Mouse (Mus musculus) embryo, embryonic 10 days (tissue): ENCODE results near the gene Efnb2.

Source experiments
- DNase-seq: peaks from one replicate; pipeline ENCODE4 v3.0.0-alpha.2; 2015; ENCODE audit warnings: low spot score

Gene Efnb2

DNA sequence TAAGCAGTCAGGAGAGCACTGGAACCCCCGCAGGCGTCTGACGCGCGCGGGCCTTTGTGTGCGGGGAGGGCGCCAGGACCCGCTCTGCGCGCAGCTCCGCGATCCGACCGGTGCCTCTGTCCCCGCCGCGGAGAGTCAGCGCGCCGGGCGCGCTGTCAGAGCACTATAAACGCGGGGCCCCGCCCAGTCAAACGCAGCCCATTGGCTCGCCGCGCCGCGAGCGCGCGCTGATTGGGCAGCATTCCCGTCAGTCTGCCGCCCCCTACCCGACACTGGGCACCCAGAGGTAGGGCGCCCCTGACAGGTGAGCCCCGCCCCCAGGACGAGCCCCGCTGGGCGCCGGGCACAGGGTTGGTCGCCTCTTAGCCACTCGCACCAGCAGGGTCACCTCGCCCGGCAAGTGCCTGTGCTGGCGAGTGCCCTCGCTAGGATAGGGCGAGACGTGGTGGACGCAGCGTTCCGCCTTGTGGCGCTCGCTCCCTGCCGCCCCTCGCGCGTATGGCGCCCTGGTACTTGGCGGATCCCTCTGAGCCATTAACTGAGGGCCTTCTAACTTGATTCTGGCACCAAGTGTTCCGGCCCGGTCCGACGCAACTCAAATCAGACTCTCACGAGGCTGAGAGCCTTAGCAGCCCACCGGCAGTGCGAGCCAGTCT lies at the start of gene Efnb2:
Gene Efnb2 (minus strand): TSS at position 140 of the 656 bp plus-strand sequence.
- peak; percentile 94 for DNase-seq

DNA sequence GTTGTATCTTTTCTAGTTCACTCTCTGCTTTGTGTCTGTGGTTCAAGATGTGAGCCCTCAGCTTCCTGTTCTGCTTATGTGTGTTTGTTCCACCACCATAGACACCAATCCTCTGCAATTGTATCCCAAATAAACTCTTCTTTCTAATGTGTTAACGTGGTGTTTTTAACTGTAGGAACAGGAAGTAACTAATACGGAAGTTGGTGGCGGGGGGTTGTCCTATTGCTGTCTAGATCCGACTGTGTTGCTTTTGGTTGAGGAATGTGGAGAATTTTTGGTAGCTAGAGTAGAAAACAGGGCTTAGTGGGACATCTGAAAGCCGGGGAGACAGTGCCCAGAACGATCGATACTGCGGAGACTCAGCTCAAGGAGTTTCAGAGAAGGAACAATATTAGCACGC lies 43.8 kb upstream of the Efnb2 start:
- no peak for DNase-seq

DNA sequence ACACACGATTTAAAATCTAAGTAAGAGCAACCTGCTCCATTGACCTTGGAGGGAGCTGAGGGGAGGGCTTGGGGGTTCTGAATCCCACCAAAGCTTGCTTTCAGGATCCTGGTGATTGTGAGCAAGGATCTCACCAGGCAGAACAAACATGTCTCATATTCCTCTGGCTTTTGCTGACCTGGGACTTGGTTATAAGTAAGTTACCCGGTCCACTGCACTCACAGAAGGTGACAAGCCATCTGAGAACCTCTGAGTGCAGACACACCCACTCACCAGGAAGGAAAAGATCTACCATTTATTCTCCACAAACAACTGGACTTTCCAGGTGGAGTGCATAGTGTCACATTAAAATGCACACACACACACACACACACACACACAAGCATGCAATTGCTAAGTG lies 42.6 kb upstream of the Efnb2 start:
- DNase-seq = no peak

DNA sequence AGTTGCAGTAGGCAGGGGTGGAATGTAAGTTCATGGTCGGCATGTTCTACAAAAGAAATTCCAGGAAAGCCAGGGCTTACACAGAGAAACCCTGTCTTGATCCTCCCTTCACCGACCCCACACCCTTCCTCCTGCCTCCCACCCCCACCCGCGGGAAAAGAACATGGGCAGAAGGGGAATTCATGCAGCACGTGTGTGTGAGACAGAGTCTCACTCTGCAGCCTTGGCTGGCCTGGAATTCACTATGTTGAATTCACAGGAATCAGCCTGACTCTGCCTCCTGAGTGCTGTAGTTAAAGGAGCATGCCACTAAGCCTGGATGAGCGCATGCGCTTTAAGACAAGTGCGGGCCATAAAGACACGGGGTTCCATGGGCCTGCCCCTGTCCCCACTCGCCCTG lies 39.8 kb upstream of the Efnb2 start:
- no peak for DNase-seq

DNA sequence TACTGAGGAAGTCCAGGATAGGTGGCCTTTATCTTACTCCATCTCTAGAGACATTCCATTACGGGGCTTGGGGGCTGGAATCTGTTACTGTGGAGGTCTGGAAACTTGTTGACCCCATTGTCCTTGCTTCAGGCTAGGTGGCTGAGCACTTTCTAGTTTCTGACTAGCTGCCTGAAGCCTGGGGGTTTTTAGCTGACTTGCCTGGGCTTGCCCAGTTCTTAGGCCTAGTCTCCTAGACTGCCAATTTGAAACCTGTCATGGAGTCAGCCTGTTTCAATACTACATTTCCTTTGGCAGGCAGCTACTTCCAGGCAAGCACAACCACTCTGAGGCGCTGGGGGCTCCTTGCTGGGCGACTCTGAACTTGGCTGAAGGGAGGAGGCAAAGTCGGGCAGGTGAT lies 39.2 kb upstream of the Efnb2 start:
- no peak for DNase-seq

DNA sequence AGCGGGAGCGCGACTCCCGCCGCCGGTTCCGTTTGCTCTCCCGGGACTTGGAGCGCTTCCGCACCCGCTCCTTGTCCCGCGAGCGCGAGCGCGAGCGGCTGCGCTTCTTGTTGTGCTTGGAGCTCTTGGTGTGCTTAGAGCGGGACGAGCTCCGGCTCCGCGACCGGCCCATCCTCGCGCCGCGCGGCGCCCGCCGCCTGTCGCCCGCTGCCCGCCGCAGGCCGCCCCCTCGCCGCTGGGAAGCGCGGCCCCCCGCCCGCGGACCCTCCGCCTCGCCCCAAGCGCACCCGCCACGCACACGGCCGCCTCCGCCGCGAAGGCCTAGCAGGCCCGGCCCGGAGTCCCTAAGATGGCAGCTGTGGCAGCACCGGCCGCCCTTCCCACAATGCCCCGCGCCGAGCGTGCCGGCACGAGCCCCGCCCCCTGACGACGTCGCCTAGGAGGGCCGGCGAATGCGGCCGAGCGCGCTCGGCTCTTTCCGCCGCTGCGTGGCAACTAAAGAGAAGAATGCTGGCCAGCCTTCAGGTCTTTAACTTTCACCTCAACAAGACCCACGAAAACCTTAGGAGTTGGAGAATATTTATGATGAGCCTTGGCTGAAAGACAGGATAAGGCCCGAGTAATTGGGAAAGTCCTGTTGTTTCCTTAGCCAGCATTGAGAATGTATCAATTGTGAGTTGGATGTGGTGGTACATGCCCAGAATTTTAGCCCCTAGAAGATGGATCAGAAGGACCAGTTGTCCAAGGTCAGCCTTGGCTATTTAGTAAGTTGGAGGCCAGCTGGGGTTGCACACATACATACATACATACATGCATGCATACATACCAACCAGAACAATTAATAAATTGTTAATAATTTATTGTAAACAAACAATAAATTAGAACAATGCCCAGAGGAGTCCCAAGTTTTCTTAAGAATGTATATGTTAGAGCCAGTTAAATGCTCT lies 29.4 kb upstream of the Efnb2 start, which contains the start of gene Arglu1:
Gene Arglu1 (minus strand): TSS at position 376 of the 947 bp plus-strand sequence.
- peak; percentile 97 for DNase-seq

DNA sequence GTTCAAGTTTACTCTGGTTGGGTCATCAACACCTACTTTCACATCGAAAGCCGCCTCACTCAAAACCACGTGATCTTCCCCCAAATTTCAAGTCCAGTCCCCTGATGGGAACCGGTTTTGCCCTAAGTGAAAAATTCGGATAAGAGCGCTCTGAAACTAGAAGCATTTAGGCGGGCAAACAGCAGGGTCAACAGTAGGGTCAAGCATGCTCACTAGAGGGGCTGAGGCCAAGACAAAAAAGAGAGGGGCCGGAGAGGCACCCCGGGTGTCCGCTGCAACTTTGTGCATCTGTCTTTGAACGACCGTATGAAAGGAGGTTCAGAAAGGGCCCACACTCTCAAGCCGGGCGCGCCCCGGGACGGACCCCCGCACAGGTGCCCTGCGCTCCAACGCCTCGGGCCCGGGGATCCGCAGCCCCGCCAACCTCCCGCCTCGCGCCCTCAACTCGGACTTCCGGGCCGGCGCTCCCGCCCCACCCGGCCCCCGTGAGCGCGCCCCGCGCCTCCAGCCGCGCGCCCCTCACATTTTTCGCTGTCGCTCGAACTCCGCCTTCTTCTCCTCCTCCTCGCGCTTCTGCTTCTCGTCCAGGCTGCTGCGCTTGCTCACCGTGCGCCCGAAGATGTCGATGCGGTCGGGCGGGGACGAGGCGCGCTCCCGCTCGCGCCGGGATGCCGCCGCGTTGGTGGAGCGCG lies 28.6 kb upstream of the Efnb2 start:
- peak; percentile 70 for DNase-seq

DNA sequence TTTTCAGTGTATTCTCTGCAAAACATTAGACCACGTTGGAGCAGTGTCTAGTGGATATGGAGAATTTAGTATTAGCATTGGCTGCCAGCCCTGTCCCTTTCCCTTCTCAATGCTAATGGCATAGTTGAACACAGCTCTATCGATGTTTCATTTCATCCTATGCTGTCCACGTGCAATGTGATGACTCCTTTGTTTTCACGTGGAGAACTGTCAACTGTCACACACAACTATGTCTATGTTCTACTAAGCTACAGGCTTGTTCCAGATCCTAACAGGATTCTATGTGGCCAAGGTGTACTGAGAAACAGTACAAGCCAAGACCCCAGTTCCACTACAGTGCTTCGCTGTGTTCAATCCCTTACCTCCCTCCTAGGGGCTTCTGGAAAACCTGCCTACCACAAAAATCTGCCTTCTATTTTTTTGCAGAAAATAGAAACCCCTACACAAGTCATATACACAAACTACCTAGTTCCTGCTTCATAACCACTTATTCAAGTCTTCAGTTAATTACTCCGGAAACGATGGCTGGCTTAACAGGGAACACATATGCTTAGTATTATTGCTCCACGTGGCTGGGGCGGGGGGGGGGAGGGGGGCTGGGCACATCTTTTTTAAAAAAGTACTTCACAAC lies 27.9 kb upstream of the Efnb2 start:
- DNase-seq = no peak

DNA sequence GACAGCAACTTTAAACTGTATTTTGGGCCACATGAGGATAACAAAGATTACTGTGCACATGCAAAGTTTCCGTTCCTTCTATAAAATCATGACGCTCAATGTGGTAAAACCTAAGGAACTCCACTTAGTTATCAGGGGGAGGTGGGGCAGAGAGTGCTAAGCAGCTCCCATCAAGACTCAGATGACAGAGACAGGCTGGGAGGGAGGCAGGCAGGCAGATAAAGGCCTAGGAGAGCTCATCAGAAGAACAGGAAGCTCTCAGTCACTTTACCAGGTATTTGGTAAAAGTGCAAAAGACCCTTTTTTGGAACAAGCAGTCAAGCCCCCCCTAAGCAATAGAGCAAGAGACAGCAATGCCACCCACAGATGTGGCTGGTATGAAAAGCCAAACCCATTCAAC lies 24.5 kb upstream of the Efnb2 start:
- DNase-seq = no peak

DNA sequence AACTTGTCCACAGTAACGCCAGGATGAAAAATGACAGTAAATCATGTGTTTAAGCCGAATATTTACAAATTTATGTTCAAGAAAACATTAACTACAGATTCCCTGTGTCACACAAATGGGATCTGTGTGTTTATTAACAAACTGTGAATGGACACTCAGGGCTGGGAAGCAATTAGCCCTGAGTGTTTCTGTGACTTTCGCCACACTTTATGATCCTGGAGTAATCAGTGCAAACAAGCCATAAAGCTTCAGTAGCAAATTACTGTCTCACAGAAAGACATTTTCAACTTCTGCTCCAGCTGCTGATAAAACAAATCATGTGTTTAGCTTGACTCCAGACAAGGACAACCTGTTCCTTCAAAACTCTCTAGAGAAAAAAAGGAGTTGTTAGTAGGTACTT lies 21.7 kb upstream of the Efnb2 start:
- no peak for DNase-seq

DNA sequence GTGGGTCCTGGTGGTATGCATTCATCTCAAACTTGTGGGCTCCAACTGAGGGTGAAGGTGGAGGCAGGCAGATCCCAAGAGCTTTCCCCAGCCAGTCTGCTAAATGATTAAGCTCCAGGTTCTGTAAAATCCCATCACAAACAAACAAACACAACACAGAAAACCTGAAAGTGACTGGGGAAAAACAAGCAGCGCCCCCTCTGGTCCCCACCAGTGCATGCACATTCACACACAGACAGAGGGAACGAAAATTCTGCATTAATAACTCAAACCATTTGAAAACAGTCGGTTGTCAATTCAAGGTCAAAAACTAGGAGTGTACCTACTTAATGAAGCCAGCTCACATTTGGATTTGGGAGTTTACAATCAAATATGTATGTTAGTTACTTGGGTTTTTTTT lies 17.2 kb upstream of the Efnb2 start:
- DNase-seq = no peak

DNA sequence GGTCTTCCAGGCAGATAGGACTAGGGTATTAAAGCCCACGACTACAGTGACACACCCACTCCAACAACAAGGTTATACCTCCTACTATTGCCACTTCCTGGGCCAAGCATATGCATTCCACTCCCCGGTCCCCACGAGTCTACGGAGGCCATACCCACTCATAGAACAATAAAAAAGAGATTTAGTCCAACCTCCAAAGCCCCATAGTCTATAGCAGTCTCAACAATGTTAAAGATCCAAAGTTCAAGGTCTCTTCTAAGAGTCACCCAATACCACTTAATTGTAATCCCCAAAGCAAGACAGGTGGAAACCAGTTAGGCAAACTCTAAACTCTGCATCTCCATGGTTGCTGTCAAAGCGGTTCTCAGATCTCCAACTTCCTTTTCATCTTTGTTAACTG lies 13.8 kb upstream of the Efnb2 start:
- no peak for DNase-seq

DNA sequence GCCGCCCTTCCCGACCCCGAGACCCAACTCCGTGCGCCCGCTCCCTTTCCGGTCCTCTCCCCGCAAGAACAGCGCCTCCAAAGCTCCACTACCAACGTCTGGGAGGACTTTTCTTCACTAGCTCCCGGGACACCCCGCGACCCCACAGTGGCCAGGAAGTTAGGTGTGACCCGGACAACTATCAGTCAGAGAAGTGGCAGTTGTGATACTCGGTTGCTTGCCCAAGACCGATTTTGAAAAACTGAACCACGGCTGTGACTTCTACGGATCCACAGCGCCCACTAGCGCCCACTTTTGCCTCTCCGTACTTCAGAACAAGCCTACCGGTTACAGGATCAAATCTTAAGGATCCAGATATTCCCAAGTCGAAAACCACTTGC lies 707 bp upstream of the Efnb2 start:
- DNase-seq = peak; percentile 96

DNA sequence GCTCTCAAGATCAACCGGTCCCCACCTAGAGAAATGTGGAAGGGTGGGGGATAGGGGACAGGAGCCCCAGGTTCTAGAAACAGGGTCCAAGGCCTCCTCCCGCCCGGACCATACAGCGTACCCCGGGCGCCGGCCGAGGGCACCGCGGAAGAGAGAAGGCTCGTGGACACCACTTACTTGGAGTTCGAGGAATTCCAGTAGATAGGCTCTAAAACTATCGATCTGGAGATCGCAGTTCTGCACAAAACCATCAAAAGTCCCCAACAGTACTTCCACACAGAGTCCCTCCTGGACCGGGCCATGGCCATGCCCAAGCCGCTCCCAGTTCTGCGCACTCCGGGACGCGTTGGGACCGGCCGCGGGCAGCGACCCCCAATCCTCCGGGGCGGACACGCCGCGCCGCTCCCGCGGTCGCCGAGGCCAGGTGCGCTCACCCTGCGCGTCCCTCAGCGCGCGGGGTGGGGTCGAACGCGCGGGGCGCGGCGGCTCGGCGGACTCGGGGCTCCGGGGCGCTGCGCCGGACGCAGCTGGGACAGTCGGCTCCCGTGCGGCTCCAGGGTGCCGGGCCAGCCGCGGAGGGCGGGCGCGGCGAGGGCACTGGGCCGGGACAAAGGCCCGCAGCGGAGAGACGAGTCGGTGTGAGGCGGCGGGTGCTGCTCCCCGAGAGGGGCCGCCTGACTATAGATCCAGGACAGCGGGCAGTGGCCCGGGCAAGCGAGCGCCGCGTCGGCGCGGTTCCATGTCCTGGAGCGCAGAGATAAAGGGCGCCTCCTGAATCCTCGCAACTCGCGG lies 539 bp downstream of the Efnb2 start:
- DNase-seq = no peak

DNA sequence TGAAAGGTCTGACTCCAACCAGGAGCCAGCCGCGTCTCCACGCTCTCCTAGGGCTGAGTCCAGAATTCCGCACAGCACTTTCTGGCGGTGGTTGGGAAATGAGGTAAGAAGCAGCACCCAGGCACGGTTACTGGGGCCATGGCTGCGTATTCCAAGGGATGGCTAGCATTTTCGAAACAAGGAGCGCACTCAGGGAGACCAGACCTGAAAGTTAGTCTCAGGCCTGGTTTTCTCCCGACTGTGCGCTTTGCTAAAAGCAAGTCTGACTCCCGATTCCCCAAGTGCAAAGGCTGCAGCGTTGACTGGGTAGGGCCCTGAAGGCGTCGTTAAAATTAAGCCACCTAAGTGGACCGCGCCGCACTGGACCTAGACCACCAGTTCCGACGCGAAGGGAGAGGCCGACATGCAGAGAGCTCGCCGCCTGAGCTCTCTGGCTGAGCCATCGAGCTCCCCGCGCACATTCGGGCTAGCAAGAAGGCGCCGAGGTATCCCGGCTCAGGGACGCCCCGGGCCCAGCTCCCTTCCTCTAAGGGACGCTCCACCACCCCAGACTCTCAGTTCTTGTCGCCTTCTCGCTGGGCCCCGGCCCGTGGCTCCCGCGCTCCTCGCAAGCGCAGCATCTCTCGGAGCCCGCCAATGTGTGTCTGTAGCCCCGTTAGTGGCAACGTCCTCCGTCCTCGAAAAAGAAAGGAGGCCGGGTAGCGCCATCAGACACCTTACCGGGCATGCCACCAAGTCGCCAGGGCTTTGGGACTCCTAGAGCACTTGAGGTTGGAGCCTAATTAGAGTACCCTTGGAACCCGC lies 1.3 kb downstream of the Efnb2 start:
- peak; percentile 56 for DNase-seq

DNA sequence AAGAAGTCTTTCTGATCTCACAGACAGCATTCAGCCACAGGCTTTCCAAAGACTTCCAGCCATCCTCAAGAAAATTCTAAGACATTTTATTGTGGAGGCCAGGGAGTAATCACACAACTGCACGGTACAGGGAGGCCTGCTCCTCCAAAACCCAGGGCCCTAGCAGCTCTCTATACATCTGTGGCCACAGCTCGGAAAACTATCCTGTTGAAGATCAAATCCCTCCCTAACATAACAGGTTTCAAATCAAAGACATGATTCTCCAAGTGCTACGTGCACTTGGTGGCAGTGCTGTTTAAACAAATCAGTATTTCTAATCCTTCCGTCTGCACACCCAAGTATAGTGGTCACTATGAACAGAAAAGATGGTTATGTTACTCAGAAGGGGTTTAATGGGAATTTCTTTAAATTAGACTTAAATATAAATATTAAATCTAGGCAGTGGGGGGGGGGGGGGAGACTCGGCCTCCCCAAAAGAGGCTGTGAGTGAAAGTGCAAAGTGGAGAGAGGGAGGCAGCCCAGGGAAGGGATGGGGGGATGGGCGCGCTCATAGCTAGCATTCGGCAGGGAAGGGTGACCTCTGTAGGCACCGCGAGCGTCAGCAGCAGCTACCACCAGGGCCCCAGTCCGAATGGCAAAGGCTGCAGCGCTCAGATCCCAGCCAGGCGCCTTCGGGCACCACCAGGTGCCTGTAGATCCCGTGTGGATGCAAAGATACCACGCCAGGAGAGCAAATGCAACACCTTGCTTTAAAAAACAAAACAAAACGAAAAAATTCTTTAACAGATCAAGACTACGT lies 2.4 kb downstream of the Efnb2 start:
- peak; percentile 94 for DNase-seq

DNA sequence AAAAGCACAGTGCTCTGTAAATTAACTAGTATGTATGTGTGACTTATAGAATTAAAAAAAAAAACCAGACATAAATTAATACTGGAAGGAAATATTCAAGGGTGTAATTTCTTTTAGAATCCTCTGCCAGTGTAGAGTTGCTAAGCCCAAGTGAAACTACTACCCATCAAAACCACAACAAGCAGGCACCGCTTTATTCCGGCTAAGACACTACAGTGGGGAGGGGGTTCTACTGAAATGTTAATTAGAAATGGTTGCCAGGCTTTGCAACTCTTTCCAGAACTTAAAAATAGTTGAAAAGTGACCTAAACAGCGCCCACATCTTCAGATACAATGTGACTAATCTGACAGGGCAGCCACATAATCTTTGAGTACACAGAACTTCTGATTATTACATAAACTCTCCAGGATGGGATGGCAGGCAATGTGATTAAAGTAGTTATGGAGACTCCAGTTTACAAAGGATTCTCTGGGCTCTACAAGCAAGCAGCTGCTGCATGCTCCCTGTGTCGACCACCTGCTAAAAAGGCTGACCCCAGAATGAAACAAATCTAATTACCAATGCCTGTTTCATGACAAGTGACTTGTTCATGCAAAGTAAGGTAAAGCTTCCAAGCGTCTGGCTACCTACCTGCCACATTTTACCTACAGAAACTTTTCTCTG lies 3.2 kb downstream of the Efnb2 start:
- DNase-seq = peak; percentile 57

DNA sequence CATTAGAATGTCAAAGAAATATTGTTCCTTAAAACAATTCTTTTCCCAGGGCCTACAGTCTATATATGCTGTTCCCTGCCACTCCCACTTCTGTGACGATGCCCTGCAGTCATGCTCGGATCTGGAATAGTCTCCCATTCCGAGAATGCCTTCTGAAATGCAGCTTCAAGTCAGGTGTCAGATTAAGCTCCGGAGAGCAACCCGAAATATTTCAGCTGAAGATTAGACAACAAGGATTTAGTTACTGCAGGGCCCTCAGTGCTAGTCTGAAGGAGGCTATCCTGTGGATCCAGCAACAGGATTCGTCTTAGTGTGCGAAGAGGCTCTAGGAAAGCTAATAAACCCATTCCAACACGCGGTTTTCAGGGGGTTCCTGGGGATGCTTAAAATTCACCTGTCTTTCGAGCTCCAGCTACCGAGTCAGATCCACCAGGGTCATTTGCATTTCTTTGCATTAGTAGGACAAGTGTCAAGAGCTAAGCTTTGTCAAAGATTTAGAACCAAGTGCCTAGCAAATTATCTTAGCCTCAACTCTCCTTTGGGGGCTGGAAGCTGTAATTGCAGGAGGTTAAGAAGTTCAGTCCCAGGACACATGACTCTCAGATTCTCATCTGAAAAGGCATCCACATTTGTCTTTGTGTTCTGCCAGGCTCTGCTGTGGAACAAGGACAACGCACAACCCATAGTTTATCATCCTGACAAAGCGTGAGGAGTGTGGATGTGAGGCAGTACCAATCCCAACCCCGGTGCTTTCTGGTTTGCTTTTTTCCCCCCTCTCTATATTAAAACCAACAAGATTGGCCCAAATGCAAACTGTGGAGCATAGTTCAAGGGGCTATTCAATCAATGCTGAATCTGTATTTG lies 4.2 kb downstream of the Efnb2 start:
- peak; percentile 69 for DNase-seq
